Mouse (Mus musculus): ENCODE measurements around the gene Tex48. TPM values are rescaled to one million over a fixed set of nuclear protein-coding genes. Genes with fewer than 3 reads are reported as not detected.

The Tex48 gene
- not detected for polyA plus RNA-seq (2014; fragmentation: Illumina TruSeq; extraction: RNeasy Lipid Tissue Mini Kit (QIAGEN cat#74804); ENCODE audit: low read depth, low replicate concordance)

DNA sequence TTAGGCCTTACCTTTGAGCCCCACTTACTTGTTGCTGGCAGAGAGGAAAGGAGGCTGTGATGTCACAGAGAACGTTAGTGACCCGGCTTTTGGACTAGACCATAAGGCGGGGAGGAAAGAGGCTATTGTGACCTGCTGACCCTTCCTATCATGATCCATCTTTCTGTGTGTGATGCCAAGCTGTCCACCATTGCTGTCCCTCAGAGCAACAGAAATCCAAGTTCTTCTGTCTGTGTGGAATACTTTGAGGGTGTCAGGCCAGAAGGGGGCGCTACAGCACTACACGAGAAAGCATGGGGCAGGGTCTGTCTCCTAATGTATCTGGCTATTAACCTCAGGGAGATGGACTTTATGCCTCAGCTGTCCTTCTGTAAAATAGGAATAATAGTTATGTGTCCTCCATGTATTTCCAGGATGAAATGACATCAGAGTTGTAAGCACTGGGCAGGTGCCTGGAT is at the start of gene Tex48:
Gene Tex48 (minus strand): TSS at position 51 of the 458 bp plus-strand sequence.

DNA sequence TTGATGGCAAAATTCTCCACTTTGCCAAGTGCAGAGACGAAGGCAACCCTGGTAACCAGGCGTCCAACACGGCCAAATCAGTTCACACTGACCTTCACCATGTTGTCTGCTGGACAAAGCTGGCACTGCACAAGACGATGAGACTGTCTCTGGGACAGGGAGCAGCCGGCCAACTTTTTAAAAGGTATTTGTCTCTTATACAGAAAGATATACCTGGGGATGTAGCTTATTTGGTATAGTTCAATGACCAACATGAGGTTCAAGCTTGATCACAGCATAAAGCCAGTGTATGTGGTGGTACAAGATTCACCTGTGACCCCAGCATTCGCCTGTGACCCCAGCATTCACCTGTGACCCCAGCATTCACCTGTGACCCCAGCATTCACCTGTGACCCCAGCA is 41.1 kb upstream of the Tex48 start, which contains the start of gene Gm11214:
Gene Gm11214 (minus strand): TSS at position 101 of the 400 bp plus-strand sequence.

DNA sequence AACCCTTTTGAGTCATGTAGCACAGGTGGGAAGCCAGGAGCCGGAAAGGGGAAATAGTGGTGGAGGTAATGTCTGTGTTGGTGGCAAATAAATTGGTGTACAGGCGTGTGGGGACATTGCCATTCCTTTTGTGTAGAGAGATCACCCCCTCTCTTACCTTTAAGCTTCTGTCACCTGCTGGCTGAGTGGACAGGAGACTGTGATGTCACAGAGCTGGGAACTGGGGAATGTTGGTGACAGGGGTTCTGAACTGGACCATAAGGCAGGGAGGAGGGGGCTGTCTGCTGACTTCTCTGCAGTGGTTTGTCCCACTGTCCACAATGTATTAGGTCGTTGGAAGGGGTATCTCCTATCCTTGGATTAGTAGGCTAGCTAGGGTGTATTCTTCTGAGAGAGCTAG is 17.3 kb downstream of the Tex48 start, which contains the start of gene Gm11213:
Gene Gm11213 (minus strand): TSS at position 317 of the 400 bp plus-strand sequence.

DNA sequence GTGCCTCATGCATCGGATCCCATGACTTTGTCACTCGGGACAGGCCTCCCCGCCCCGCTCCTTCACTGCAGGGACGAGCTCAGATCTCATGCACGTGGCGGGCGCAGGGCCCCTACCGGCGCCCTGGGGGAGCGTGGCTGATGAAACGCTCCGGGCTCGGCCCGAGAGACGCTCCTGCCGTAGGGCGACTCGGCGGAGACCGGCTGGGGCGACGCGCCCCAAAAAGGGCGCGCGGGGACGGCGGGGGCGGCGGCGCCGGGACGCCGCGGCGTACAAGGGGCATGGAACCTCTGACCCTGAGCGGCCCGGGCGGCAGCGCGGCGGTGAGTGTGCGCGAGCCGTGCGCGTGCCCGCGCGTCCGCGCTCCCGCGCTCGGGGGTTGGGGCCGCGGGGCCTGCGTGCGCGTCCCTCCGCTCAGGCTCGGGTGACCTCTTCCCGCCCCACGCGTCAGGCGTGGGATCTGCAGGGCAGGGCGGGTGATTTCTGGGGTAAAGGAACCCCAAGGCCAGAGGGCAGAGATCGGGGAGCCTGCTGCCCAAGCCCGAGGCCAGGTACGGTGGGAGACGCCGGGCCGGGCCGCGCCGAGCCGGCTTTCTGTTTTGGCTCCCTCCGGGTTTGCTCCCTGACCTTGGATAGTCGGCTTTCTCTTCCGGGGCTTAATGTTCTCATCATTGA is 63.7 kb downstream of the Tex48 start, which contains the start of gene Tmem268:
Gene Tmem268 (plus strand): TSS at position 375 of the 675 bp plus-strand sequence.

Other genes starting within 250 kb of the Tex48 start
- gene Akna, start 219.1 kb downstream of the Tex48 start, polyA plus RNA-seq (2014; fragmentation: Illumina TruSeq; extraction: RNeasy Lipid Tissue Mini Kit (QIAGEN cat#74804); ENCODE audit: low read depth, low replicate concordance) = 0.50 TPM
- 1.6 TPM for gene Whrn, start 126.4 kb downstream of the Tex48 start, polyA plus RNA-seq (2014; fragmentation: Illumina TruSeq; extraction: RNeasy Lipid Tissue Mini Kit (QIAGEN cat#74804); ENCODE audit: low read depth, low replicate concordance)
- gene Atp6v1g1, start 77.7 kb downstream of the Tex48 start, polyA plus RNA-seq (2014; fragmentation: Illumina TruSeq; extraction: RNeasy Lipid Tissue Mini Kit (QIAGEN cat#74804); ENCODE audit: low read depth, low replicate concordance) = 280 TPM
- gene Tmem268, start 63.6 kb downstream of the Tex48 start, polyA plus RNA-seq (2014; fragmentation: Illumina TruSeq; extraction: RNeasy Lipid Tissue Mini Kit (QIAGEN cat#74804); ENCODE audit: low read depth, low replicate concordance) = 15.5 TPM
- not detected for gene Gm11213, start 17.2 kb downstream of the Tex48 start, polyA plus RNA-seq (2014; fragmentation: Illumina TruSeq; extraction: RNeasy Lipid Tissue Mini Kit (QIAGEN cat#74804); ENCODE audit: low read depth, low replicate concordance)
- gene Gm11214, start 41.0 kb upstream of the Tex48 start, polyA plus RNA-seq (2014; fragmentation: Illumina TruSeq; extraction: RNeasy Lipid Tissue Mini Kit (QIAGEN cat#74804); ENCODE audit: low read depth, low replicate concordance) = not detected
- gene Tnfsf15, start 122.7 kb upstream of the Tex48 start, polyA plus RNA-seq (2014; fragmentation: Illumina TruSeq; extraction: RNeasy Lipid Tissue Mini Kit (QIAGEN cat#74804); ENCODE audit: low read depth, low replicate concordance) = 4.0 TPM
- gene Tnfsf8, start 238.9 kb upstream of the Tex48 start, polyA plus RNA-seq (2014; fragmentation: Illumina TruSeq; extraction: RNeasy Lipid Tissue Mini Kit (QIAGEN cat#74804); ENCODE audit: low read depth, low replicate concordance) = 1.2 TPM

Data from sigmoid colon, adult 10 weeks (tissue).